26 mouse cellular contexts compared by ENCODE assay signal in genomic region chr10:67490632-67491031, GRCm38 (mm10). TPM values are rescaled to one million over a fixed set of nuclear protein-coding genes. Genes with fewer than 3 reads are reported as not detected.
"Had no signal": no experiment of that assay in that cellular context is flagged by ENCODE, and none has a peak within 500 bp of the region (broad histone marks: within the 10 kb centered on the region; RNA-seq: fewer than 3 reads in every experiment).

No protein-coding gene starts in this region.

- H3K9ac ChIP-seq: heart, embryonic 13.5 days; heart, embryonic 15.5 days; hindbrain, embryonic 13.5 days; hindbrain, embryonic 15.5 days; kidney, embryonic 15.5 days; limb, embryonic 13.5 days; limb, embryonic 15.5 days had no signal

- H3K4me1 ChIP-seq: heart, embryonic 13.5 days; heart, embryonic 15.5 days; hindbrain, embryonic 13.5 days; hindbrain, embryonic 15.5 days; kidney, embryonic 15.5 days; limb, embryonic 13.5 days; limb, embryonic 15.5 days had no signal

- H3K4me3 ChIP-seq: gastrocnemius, adult 2 months; heart, embryonic 13.5 days; heart, embryonic 15.5 days; hindbrain, embryonic 13.5 days; hindbrain, embryonic 15.5 days; kidney, embryonic 15.5 days; limb, embryonic 13.5 days; limb, embryonic 15.5 days had no signal

- H3K27ac ChIP-seq: gastrocnemius, adult 2 months; heart, embryonic 13.5 days; heart, embryonic 15.5 days; hindbrain, embryonic 13.5 days; hindbrain, embryonic 15.5 days; hindbrain, postnatal 0 days; kidney, embryonic 15.5 days; kidney, postnatal 0 days; limb, embryonic 13.5 days; limb, embryonic 15.5 days had no signal

- ATAC-seq: hindbrain, postnatal 0 days; intestine, embryonic 16.5 days had no signal

- H3K27me3 ChIP-seq: heart, embryonic 13.5 days; heart, embryonic 15.5 days; hindbrain, embryonic 13.5 days; hindbrain, embryonic 15.5 days; kidney, embryonic 15.5 days; limb, embryonic 13.5 days; limb, embryonic 15.5 days had no signal

- H3K36me3 ChIP-seq: heart, embryonic 13.5 days; heart, embryonic 15.5 days; hindbrain, embryonic 13.5 days; hindbrain, embryonic 15.5 days; kidney, embryonic 15.5 days; limb, embryonic 13.5 days; limb, embryonic 15.5 days had no signal

- H3K4me2 ChIP-seq: heart, embryonic 11.5 days; heart, embryonic 13.5 days; heart, embryonic 15.5 days; hindbrain, embryonic 13.5 days; hindbrain, embryonic 15.5 days; kidney, embryonic 15.5 days; limb, embryonic 13.5 days; limb, embryonic 15.5 days had no signal

- DNase-seq: gastrocnemius, adult 2 months; gastrocnemius, postnatal 10 days; gastrocnemius, postnatal 25 days; heart, adult 18-20 months; heart, postnatal 14 days; heart, postnatal 36 days; kidney, adult 11 months; kidney, adult 2 months; kidney, adult 9 months; kidney, postnatal 14 days; kidney, postnatal 36 days; layer of hippocampus, adult 9-11 months; layer of hippocampus, postnatal 36 days; left cerebral cortex, postnatal 4 days had no signal

- H3K9me3 ChIP-seq: heart, embryonic 15.5 days; hindbrain, embryonic 15.5 days; kidney, embryonic 15.5 days; limb, embryonic 15.5 days had no signal

RNA-seq across cellular contexts. Expression of gene Egr2, which starts 44.6 kb away (rescaled TPM):
- polyA plus RNA-seq: intestine, embryonic 14.5 days had no signal
